Mouse (Mus musculus) kidney, postnatal 0 days (tissue): ENCODE results near the gene Mipep. TPM values are rescaled to one million over a fixed set of nuclear protein-coding genes. Genes with fewer than 3 reads are reported as not detected.
A peak's percentile ranks its signal among the peaks of the same experiment; 100 is the strongest.

Experiments
- ATAC-seq: fragments of 200-750 bp; cut with Nextera tagmentation; replicated peaks from 2 replicates; pipeline ENCODE4 v1.8.0; 2017; ENCODE audit warnings: low read depth, moderate number of reproducible peaks, moderate TSS enrichment, moderate library complexity; ENCODE audit not compliant: low FRiP score
- DNase-seq: peaks from one replicate; pipeline ENCODE4 v3.0.0-alpha.2; 2016; ENCODE audit warnings: low spot score
- H3K27ac ChIP-seq: fragments of 300-500 bp; sonication (generic); 2 replicates; pipeline ENCODE4 v1.5.1; 2014; ENCODE audit warnings: mild to moderate bottlenecking
- H3K27me3 ChIP-seq: fragments of 300-500 bp; sonication (generic); 2 replicates; pipeline ENCODE4 v1.6.1; 2014; ENCODE audit warnings: low read length, mixed read lengths; ENCODE audit not compliant: insufficient read depth
- H3K36me3 ChIP-seq: fragments of 300-500 bp; sonication (generic); 2 replicates; pipeline ENCODE4 v1.6.1; 2014; ENCODE audit warnings: low read length, mixed read lengths; ENCODE audit not compliant: insufficient read depth
- H3K4me1 ChIP-seq: fragments of 300-500 bp; sonication (generic); replicated peaks from 2 replicates; pipeline ENCODE4 v1.6.1; 2014; ENCODE audit warnings: antibody characterized with exemption, low read length, mixed read lengths; ENCODE audit not compliant: insufficient read depth
- H3K4me2 ChIP-seq: fragments of 300-500 bp; sonication (generic); 2 replicates; pipeline ENCODE4 v1.6.1; 2014; ENCODE audit warnings: mild to moderate bottlenecking, low read length, moderate library complexity, mixed read lengths
- H3K4me3 ChIP-seq: fragments of 300-500 bp; sonication (generic); replicated peaks from 2 replicates; pipeline ENCODE4 v1.5.1; 2014; ENCODE audit warnings: low read depth, low read length
- H3K9ac ChIP-seq: fragments of 300-500 bp; sonication (generic); 2 replicates; pipeline ENCODE4 v1.6.1; 2014; ENCODE audit warnings: low read depth, low read length
- H3K9me3 ChIP-seq: fragments of 300-500 bp; sonication (generic); replicated peaks from 2 replicates; pipeline ENCODE4 v1.6.1; 2016; ENCODE audit warnings: low read length, inconsistent platforms, mixed read lengths
- CTCF ChIP-seq: IDR thresholded peaks from 2 replicates; pipeline ENCODE4 v1.5.1; 2016; ENCODE audit warnings: antibody characterized with exemption, low read depth, mild to moderate bottlenecking, moderate library complexity
- WGBS: fragments of 180-500 bp; shearing (Covaris S2); extraction: QIAGEN DNeasy Blood & Tissue Kit; methylation state at CpG from one replicate; pipeline ENCODE4 v1.1.7; 2014; 5-methylcytosine and 5-hydroxymethylcytosine counted together
- polyA plus RNA-seq: library from polyadenylated mRNA; unstranded; fragments of >200 nt; fragmentation: Nextera tagmentation; extraction: Ambion mirVana; gene quantifications from 2 replicates; pipeline ENCODE4 v1.2.1, GENCODE M21; 2015

Gene Mipep
- polyA plus RNA-seq, 1 experiment from 2014 or later: 18.5 TPM

DNA sequence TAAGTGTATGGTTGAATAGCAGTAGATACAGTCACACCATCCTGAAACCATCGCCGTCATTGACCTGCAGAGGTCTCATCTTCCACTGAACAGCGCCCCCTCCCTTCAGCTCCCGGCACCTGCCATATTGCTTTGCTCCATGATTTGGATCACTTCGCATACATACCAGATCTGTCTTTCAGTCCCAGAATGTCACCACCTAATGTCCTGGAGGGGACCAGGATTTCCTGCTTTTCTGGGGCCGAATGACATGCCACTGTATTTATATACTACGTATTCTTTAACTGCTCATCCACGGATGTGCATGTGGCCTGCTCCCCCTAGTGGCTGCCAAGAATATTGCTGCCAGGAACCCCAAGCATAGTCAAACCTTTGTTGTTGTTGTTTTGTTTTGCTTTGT, 13.3 kb upstream of the Mipep start:
- no peaks in the 10 kb centered on the region for H3K27me3 ChIP-seq
- no peak overlapping the region for H3K9ac ChIP-seq
- no peak overlapping the region for H3K27ac ChIP-seq
- DNase-seq (peak; percentile 75), ATAC-seq (peak; percentile 51)
- H3K4me3 ChIP-seq: peak overlapping the region; percentile 23; the same call in 1 of the 2 replicates
- H3K9me3 ChIP-seq: no peaks in the 10 kb centered on the region
- H3K36me3 ChIP-seq: no peaks in the 10 kb centered on the region
- WGBS: 4% methylated on average over 8 of the region's 8 CpGs
- no peaks in the 10 kb centered on the region for H3K4me1 ChIP-seq
- peak; percentile 95 for TF ChIP-seq CTCF
- peak overlapping the region; percentile 55 for H3K4me2 ChIP-seq

DNA sequence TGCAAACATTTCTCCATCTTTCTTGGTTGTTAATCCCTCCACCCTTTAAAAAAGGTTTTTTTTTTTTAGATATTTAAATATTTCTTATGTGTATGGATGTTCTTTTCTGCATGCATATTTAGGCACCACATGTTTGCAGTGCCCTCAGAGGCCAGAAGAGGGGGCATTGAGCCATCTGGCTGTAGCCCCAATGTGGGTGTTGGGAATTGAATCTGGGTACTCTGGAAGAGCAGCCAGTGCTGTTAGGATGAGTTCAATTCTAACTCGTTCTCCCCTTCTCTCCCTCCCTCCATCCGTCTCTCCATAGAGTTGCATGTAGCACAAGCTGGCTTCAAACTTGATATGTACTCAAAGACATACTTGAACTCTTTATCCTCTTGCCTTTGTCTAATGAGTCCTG, 10.9 kb upstream of the Mipep start:
- no peaks in the 10 kb centered on the region for H3K9me3 ChIP-seq
- ATAC-seq (no peak), DNase-seq (no peak)
- H3K27ac ChIP-seq: no peak overlapping the region
- no peak overlapping the region for H3K9ac ChIP-seq
- no peak overlapping the region for H3K4me2 ChIP-seq
- WGBS: 88% methylated on average over 2 of the region's 2 CpGs
- H3K4me1 ChIP-seq: no peaks in the 10 kb centered on the region
- no peaks in the 10 kb centered on the region for H3K36me3 ChIP-seq
- TF ChIP-seq CTCF: peak; percentile 48
- H3K27me3 ChIP-seq: no peaks in the 10 kb centered on the region
- no peak overlapping the region for H3K4me3 ChIP-seq

DNA sequence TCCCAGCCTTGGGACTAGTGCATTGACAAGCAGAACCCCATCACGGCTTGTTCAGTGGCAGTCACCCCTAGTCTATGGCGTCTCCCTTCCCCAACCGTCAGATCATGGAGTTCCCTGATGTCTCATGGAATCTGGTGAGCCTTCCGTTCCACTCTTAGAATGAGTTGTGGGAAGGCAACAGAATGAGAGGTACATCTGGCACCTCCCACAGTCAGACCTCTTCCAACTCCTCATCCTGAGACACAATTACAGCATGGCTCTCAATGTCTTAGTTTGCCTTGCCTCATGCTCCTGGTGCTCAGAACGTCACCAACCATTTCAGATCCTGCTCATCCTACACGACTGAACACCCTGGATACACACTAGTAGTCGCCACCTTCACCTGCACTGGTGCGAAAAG, 7.9 kb upstream of the Mipep start:
- H3K4me1 ChIP-seq: no peaks in the 10 kb centered on the region
- H3K4me2 ChIP-seq: no peak overlapping the region
- WGBS: 73% methylated on average over 8 of the region's 8 CpGs
- H3K9me3 ChIP-seq: no peaks in the 10 kb centered on the region
- no peak for TF ChIP-seq CTCF
- no peaks in the 10 kb centered on the region for H3K36me3 ChIP-seq
- no peaks in the 10 kb centered on the region for H3K27me3 ChIP-seq
- no peak overlapping the region for H3K27ac ChIP-seq
- DNase-seq: no peak
- no peak for ATAC-seq
- H3K9ac ChIP-seq: no peak overlapping the region
- no peak overlapping the region for H3K4me3 ChIP-seq

DNA sequence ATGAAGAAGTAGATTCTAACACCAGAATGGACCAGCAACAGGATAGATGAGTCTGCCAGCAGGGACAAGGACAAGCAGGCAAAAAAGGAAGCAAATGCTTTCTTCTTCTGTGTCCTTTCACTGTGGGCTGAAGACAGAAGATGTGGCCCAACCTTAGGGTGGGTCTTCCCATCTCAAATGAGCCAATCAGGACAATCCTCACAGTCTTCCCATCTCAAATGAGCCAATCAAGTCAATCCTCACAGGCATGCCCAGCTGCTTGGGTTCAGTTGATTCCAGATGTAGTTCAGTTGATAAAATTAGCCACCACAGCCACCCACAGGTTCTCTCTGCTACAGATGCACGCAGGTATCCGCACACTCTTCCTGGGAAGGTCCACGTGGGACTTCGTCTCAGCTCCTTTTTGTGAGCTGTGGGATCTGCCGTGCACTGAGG, 6.9 kb upstream of the Mipep start:
- Histone ChIP-seq H3K27me3 (no peaks in the 10 kb centered on the region), H3K27ac (no peak overlapping the region), H3K4me1 (no peaks in the 10 kb centered on the region), H3K4me2 (no peak overlapping the region), H3K9ac (no peak overlapping the region), H3K36me3 (no peaks in the 10 kb centered on the region), H3K9me3 (no peaks in the 10 kb centered on the region), H3K4me3 (no peak overlapping the region)
- TF ChIP-seq CTCF: no peak
- DNase-seq: no peak
- WGBS: 92% methylated on average over 5 of the region's 5 CpGs
- no peak for ATAC-seq

DNA sequence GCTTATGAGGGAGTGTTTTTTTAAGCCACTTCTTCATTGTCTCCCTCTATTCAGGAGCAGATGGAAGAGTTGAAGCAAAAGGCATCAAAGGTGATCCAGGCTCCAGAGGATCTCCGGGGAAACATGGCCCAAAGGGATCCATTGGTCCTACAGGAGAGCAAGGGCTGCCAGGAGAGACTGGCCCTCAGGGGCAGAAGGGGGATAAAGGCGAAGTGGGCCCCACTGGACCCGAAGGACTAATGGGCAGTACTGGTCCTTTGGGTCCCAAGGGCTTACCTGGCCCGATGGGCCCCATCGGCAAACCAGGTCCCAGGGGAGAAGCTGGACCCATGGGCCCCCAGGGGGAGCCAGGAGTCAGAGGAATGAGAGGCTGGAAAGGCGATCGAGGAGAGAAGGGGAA, 5.2 kb upstream of the Mipep start:
- no peak for DNase-seq
- no peak overlapping the region for H3K9ac ChIP-seq
- H3K4me1 ChIP-seq: no peaks in the 10 kb centered on the region
- no peaks in the 10 kb centered on the region for H3K27me3 ChIP-seq
- no peak overlapping the region for H3K27ac ChIP-seq
- 93% methylated on average over 7 of the region's 7 CpGs for WGBS
- no peak for ATAC-seq
- no peak for TF ChIP-seq CTCF
- no peak overlapping the region for H3K4me2 ChIP-seq
- no peaks in the 10 kb centered on the region for H3K9me3 ChIP-seq
- H3K4me3 ChIP-seq: no peak overlapping the region
- no peaks in the 10 kb centered on the region for H3K36me3 ChIP-seq

DNA sequence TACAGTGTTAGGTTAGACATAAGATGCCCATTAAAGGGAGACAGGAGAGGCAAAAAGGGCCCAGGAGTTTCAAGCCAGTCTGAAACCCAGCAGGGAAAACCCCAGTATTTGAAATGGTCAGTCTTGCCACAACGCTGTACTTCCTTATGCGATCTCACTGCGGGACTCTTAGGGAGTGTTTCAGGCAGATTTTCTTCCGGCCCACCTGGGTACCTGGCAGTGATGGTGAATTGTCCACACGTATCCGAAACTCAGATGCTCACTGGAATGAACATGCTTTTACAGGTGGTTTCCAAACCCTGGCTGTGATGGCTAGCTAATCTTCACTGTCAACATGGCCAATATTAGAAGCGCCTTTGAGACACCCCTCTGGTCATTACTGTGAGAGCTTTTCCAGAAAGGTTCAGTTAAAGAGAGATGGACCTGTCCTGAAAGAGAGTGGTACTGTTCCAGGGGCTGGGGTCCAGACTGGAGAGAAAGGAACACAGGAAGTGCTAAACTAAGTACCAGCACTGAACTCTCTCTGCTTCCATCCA, 2.2 kb upstream of the Mipep start:
- DNase-seq: no peak
- no peak for ATAC-seq
- WGBS: 53% methylated on average over 7 of the region's 7 CpGs

DNA sequence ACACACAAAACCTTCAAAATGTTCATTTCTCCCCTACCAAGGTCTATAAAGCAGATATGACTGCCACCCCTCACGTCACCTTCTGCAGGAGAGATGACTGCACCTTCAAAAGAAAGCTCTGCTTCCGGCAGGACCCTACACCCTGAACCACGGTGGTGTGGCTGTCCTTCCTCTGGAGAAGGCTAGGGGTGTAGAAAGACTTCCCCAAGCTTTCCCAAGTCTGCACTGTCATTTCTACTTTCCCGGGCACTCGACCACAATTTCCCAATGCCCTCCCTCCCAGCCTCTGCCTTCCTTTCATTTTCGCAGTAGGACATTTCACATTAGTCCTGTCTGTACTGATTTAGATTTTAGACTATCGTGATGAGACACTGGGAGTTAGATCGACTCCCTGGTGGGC, 1.2 kb upstream of the Mipep start:
- Histone ChIP-seq H3K27me3 (no peaks in the 10 kb centered on the region), H3K27ac (no peak overlapping the region), H3K9me3 (no peaks in the 10 kb centered on the region), H3K4me1 (no peaks in the 10 kb centered on the region), H3K4me2 (no peak overlapping the region), H3K4me3 (no peak overlapping the region), H3K36me3 (no peaks in the 10 kb centered on the region), H3K9ac (no peak overlapping the region)
- no peak for TF ChIP-seq CTCF
- ATAC-seq: no peak
- DNase-seq: no peak
- 46% methylated on average over 8 of the region's 8 CpGs for WGBS

More for the DNA sequence above, 2.2 kb upstream of the Mipep start:
- Histone ChIP-seq H3K27me3 (no peaks in the 10 kb centered on the region), H3K27ac (no peak overlapping the region), H3K4me3 (no peak overlapping the region), H3K9ac (no peak overlapping the region), H3K36me3 (no peaks in the 10 kb centered on the region), H3K4me2 (no peak overlapping the region), H3K4me1 (no peaks in the 10 kb centered on the region), H3K9me3 (no peaks in the 10 kb centered on the region)
- no peak for TF ChIP-seq CTCF
